Mouse (Mus musculus) testis, adult 2 months (tissue): ENCODE data around the gene Colec11. TPM values are rescaled to one million over a fixed set of nuclear protein-coding genes. Genes with fewer than 3 reads are reported as not detected.
A peak's percentile ranks its signal among the peaks of the same experiment; 100 is the strongest.

Experiments used
- H3K27ac ChIP-seq: fragments of 200-500 bp; 2 replicates; pipeline ENCODE4 v1.5.1; 2012; ENCODE audit warnings: low read depth, low read length; ENCODE audit not compliant: control insufficient read depth, insufficient read depth
- H3K27me3 ChIP-seq: fragments of 200-500 bp; 2 replicates; pipeline ENCODE4 v1.6.1; 2012; ENCODE audit warnings: mild to moderate bottlenecking, low read length, moderate library complexity; ENCODE audit not compliant: control insufficient read depth, insufficient read depth
- H3K36me3 ChIP-seq: fragments of 200-500 bp; 2 replicates; pipeline ENCODE4 v1.6.1; 2012; ENCODE audit warnings: mild to moderate bottlenecking, low read length; ENCODE audit not compliant: control insufficient read depth, insufficient read depth
- H3K4me1 ChIP-seq: fragments of 200-500 bp; 2 replicates; pipeline ENCODE4 v1.6.1; 2012; ENCODE audit warnings: low read length; ENCODE audit not compliant: control insufficient read depth, insufficient read depth
- H3K4me3 ChIP-seq: fragments of 200-500 bp; 2 replicates; pipeline ENCODE4 v1.5.1; 2012; ENCODE audit warnings: low read depth, mild to moderate bottlenecking, low read length, moderate library complexity, mixed read lengths; ENCODE audit not compliant: control insufficient read depth
- CTCF ChIP-seq: fragments of 200-500 bp; IDR thresholded peaks from 2 replicates; pipeline ENCODE4 v1.5.1; 2012; ENCODE audit warnings: low read depth, mild to moderate bottlenecking, inconsistent platforms, low read length, moderate library complexity; ENCODE audit not compliant: control insufficient read depth, insufficient read depth, insufficient replicate concordance
- POLR2A ChIP-seq: fragments of 200-500 bp; IDR thresholded peaks from 2 replicates; pipeline ENCODE4 v1.6.1; 2012; ENCODE audit warnings: low read depth, mild to moderate bottlenecking, inconsistent platforms, low read length, moderate library complexity; ENCODE audit not compliant: control insufficient read depth
- polyA plus RNA-seq: library from polyadenylated mRNA; depleted of rRNA; stranded (reverse); fragments of >200 nt; gene quantifications from 2 replicates; pipeline ENCODE4 v1.2.3, GENCODE M21; 2012

Gene Colec11
- polyA plus RNA-seq, 1 experiment, result 1.2 TPM

- peaks cover 9% of the 10 kb centered on the region for H3K4me1 ChIP-seq
- TF ChIP-seq POLR2A (no peak), CTCF (no peak)
- H3K4me3 ChIP-seq, result no peak overlapping the region
- no peaks in the 10 kb centered on the region for H3K27me3 ChIP-seq
- no peaks in the 10 kb centered on the region for H3K36me3 ChIP-seq
- H3K27ac ChIP-seq, result no peak overlapping the region
These were observed 24.6 kb downstream of the Colec11 start for GRCm38 (mm10) chr12:28598526-28598991.

GRCm38 (mm10) chr12:28598110-28598509 is 25.1 kb downstream of the Colec11 start:
- no peaks in the 10 kb centered on the region for H3K27me3 ChIP-seq
- H3K4me1 ChIP-seq, result peaks cover 9% of the 10 kb centered on the region
- TF ChIP-seq CTCF, result no peak
- no peak for TF ChIP-seq POLR2A
- H3K27ac ChIP-seq, result no peak overlapping the region
- no peak overlapping the region for H3K4me3 ChIP-seq
- no peaks in the 10 kb centered on the region for H3K36me3 ChIP-seq

GRCm38 (mm10) chr12:28597699-28598098 is 25.5 kb downstream of the Colec11 start:
- H3K36me3 ChIP-seq, result no peaks in the 10 kb centered on the region
- no peaks in the 10 kb centered on the region for H3K27me3 ChIP-seq
- peaks cover 9% of the 10 kb centered on the region for H3K4me1 ChIP-seq
- no peak overlapping the region for H3K27ac ChIP-seq
- H3K4me3 ChIP-seq, result no peak overlapping the region
- TF ChIP-seq CTCF (no peak), POLR2A (no peak)

- Histone ChIP-seq H3K4me1 (peaks cover 9% of the 10 kb centered on the region), H3K36me3 (no peaks in the 10 kb centered on the region), H3K27me3 (no peaks in the 10 kb centered on the region), H3K4me3 (no peak overlapping the region), H3K27ac (no peak overlapping the region)
- TF ChIP-seq CTCF (no peak), POLR2A (no peak)
These were observed 26.3 kb downstream of the Colec11 start for GRCm38 (mm10) chr12:28596851-28597250.

DNA sequence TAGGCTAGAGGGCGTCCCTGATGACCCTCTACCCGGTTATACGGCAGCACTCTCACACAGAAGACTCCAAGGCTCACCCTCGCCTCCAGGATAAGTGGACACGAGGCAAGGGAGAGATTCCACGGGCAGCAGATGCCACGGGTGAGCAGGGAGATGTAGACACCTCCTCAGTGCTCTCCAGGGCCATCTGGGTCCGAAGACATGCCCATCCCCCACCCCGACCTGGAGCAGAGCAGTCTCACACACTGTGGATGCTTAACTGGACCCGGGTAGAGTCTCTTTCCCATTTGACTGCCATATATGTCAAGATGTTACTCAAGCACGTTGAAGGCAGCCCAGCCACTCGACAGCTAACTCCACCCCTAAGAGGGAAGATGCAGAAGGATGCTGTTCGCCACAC is 32.7 kb downstream of the Colec11 start:
- no peak for TF ChIP-seq POLR2A
- peak; percentile 14; the same call in 1 of the 2 replicates for TF ChIP-seq CTCF

DNA sequence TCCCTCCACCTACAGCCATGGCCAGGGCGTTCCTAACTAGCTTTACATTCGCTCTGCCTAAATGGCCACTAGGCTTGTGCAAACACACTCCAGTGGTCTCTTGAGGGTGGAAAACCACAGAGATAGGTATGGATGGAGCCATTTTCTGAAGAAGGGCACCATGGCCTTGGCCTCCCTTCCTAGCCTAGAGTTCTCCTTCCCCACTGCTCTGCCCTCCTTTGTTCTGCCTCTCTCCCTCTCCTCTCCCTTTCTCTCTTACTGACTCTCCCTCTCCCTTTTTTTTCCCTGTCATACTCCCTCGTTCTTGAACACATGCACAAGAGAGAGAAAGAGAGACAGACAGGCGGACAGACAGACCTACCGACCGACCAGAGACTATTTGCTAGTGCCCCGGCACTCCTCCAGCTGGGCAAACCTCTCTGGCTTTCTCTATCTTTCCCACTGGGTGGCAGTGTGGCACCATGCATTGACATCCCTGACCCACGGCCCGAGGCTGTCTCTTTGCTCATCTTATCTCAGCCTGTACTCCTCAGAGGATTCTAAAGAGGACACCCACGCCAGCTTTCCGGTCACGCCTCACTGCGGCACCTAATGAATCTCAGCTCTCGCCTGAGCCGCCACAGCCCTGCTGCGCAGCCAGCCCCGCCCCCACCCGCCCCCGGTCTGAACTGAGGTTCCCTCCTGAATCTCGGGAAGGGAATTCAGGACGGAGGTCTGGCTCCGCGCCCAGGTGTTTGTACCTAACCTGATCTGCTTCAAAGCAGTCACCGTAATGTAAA is 33.9 kb downstream of the Colec11 start:
- no peak overlapping the region for H3K27ac ChIP-seq
- H3K4me1 ChIP-seq, result peaks cover 9% of the 10 kb centered on the region
- H3K4me3 ChIP-seq, result peak overlapping the region; percentile 58
- H3K27me3 ChIP-seq, result no peaks in the 10 kb centered on the region
- no peaks in the 10 kb centered on the region for H3K36me3 ChIP-seq
- TF ChIP-seq POLR2A, result no peak
- TF ChIP-seq CTCF, result peak; percentile 75; the same call in 1 of the 2 replicates

More for the DNA sequence above, 32.7 kb downstream of the Colec11 start:
- H3K27ac ChIP-seq, result no peak overlapping the region
- no peaks in the 10 kb centered on the region for H3K27me3 ChIP-seq
- no peak overlapping the region for H3K4me3 ChIP-seq
- no peaks in the 10 kb centered on the region for H3K36me3 ChIP-seq
- peaks cover 16% of the 10 kb centered on the region for H3K4me1 ChIP-seq

GRCm38 (mm10) chr12:28587949-28588348 is 35.2 kb downstream of the Colec11 start:
- H3K4me1 ChIP-seq, result peaks cover 9% of the 10 kb centered on the region
- TF ChIP-seq POLR2A, result no peak
- no peak for TF ChIP-seq CTCF
- no peaks in the 10 kb centered on the region for H3K27me3 ChIP-seq
- H3K4me3 ChIP-seq, result no peak overlapping the region
- H3K36me3 ChIP-seq, result no peaks in the 10 kb centered on the region
- no peak overlapping the region for H3K27ac ChIP-seq
